Mouse (Mus musculus) spleen, adult 18-20 months (tissue): Measurements from ENCODE around the gene Pnpo.
A peak's percentile ranks its signal among the peaks of the same experiment; 100 is the strongest.

ENCODE experiments used
- DNase-seq, 2 experiments: peaks; one replicate each; pipeline ENCODE4 v3.0.0; 2022; ENCODE audit warnings: mixed read lengths in 2 of 2

Pnpo gene

DNA sequence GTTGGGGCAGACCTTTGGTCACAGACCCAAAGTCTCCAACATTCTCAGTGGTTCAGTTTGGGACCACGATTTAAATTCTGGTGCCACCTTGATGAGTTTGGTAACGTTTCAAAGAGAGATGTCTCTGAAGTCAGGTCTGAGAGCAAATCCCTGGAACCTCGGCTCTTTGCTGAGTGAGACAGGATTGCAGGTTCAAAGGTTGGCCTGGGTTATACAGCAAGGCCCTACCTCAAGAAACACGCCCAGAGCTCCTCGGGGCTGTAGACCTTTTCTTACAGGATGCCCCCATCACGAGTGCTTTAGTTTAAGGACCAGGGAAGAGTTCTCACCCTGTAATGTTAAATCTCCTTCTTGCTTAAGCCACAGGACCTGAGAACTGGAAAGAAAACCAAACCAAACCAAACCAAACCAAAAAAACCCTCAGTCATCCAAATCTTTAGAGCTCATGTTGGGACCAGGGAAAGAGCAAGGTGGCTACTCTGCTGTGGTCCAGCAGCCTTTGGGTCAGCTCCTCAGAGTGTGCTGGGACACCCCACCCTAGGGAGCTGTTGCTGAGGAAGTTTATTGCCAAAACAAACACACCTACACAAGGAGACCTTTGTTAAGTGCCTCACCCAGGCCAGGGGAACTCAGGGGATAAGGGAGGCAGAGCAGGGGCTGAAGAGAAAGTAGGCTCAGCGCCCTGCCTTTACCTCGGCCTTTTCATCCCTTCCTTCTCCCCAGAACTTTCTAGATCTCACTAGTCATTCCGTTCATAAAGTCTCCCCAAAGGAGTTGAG is 7.7 kb downstream of the Pnpo start:
- no peak for DNase-seq

DNA sequence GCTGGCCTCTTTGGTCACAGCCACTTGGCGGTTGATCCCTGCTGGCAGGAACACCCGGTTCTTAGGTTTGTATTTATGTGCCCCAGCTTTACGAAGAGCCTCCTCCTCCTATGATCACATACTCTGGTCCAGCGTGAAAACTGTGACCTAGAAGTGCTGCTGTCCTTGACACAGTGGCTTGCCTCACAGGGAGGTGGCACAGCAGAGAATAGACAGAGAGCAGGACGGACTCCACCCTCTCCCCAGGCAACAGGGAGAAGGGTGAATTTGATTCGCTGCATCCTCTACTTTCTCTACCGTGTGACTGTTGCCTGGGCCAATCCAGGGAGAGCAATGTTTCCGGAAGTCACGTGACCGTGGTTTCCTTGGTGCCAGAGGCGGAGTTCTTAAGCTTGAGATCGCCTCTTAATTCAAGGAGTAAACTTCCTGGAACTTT is 8.8 kb downstream of the Pnpo start:
- DNase-seq: no peak

DNA sequence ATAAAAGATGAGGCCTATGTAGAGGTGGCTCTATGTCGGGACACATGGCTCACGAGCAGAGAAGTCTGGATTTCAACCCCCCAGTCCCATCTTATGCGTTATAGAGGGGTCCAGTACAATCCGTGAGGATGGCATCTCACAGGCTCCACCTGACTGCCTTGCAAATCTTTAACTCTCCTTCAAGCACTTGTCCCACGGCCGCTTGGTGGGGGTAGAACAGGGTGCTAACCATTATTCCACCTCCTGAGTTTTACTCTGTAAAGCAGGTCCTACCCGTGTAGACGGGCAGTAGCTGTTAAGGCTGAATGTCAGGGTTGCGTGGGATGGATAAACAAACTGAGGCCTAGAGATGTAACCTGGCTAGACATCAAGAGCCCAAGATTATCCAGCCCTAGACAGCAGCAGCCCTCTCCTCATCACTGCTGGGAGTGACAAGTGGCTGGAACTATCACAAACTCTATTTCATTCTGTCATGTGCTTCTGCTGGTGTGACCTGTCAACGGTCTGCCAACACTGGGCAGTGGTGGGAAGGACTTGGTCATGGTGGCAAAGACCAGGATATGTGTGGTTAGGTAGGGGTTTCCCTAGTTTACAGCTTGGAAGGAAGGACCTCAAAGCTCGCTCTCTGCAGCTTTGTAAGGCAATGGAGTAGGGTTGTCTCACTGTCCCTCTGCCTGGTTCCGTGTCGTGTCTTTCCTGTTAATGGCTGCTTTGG is 10.1 kb downstream of the Pnpo start:
- no peak for DNase-seq

DNA sequence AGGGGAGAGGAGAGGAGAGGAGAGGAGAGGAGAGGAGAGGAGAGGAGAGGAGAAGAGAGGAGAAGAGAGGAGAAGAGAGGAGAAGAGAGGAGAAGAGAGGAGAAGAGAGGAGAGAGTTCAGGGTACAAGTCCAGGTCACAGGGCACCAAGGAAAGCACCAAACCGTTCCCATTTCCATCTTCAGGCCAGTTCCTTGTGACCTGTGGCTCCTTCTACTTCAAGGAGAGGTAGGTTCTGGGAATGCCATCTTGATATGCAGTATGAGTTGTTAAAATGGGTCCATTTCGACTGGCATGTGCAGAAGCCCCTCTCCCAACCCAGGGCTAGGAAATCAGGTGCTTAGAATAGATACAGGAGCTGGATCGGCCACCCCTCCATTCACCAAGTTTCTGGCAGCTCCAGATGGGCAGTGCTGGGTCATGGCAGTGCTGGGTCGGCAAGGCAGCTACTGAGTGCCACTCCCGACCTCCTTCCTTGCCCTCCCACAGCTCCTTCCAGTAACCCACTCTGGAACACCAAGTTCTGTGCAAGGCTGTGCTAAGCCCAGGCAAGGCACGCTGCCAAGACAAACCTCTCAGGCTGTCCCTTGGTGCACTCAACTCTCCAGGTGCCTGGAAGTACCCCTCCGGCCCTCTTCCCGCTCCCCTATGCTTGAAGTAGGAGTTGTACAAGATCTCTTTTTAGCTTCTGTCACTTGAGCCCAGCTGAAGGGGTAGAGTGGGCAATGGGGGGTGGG is 12.3 kb downstream of the Pnpo start:
- DNase-seq: no peak

DNA sequence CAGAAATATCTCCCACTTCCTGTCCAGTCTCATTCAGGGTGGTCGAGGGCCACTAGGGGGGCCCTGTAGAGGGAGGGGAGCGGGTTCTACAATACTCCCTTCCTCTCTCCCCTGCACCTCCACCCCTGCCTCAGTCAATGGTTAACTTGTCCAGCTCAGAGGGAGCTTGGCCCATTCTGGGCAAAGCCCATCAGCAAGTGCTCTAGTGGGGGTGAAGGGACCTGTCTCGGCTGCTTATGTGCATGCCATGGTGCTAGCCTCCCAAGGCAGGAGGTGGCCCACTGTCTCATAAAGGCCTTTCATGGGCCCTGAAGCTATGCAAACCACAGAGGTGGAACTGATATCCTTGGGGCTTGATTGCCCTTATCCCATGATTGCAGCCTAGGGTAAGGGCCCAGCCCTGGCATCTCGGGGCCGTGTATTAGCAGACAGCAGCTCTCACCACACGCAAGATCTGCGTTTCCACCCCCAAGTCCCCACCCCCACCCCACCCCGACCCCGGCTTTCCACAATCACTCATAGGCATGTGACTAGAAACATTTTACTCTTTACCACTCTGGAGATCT is 13.9 kb downstream of the Pnpo start:
- DNase-seq: no peak

DNA sequence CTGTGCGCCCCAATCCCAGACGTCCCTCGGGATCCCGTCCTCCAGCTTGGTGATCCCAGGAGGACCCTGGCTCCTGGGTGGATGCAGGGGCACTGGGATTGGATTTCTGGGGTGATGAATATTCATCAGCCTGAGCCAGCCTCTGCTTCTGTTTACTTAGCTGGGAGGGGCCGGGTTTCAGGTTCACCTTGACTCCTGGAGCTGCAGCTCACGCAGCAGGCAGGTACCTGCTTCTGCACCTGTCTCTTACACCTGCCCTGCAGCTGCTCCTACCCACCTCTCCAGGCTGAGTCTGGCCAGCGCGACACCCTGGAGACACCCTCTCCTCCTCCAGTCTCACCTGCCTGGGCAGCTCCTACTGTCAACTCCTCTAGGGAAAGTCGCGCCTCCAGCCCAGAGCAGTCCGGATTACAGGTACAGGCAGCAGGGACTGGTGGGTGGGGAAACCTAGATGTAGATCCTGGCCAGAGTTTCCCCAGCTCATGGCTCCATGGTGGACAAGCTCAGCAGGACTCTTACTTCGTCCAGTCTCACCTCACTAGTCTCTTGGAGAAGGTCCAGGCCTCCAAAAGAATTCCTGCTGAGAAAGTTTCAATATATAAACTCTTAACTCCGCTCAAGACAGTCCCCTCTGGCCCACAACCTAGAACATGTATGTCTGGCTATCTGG is 14.6 kb downstream of the Pnpo start:
- DNase-seq: no peak

DNA sequence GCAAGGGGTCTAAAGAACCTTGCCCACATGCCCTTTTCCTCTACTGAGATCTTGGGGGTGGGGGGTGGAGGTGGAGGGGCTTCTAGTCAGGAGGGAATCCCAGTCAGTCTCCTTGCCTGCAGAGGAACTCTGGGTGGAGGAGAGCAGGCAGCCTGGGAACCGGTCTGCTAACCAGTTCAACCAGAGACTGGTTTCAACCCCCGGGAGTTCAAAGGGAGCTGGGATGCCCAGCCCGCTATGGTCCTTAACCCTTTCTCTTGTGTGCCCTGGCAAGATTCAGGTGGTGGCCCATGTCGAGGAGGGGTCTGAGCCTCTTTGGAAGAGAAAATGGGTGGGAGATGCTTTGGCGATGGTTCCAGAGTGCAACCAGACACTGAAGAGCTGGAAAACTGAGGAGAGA is 15.1 kb downstream of the Pnpo start:
- DNase-seq: no peak

DNA sequence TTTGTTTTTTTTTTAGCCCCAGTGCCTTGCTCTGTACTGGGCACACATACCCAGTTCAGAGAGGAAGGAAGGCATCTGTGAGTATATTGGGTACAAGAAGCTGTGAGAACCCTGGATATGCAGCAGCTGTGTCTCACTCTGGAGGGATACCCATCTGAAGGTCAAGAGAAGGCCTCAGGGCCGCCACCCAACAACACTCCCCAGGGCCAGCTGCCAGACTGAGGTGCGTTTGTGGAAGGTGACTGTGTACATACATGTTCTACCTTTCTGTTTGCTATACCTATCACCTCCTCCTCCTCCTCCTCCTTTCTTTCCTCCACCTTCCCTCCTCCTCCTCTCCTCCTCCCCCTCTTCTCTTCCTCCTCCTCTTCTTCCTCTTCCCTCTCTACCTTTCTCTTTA is 15.7 kb downstream of the Pnpo start, which contains the start of gene Prr15l:
Prr15l (plus strand) TSS at position 17 of the 400 bp plus-strand sequence.
- no peak for DNase-seq

DNA sequence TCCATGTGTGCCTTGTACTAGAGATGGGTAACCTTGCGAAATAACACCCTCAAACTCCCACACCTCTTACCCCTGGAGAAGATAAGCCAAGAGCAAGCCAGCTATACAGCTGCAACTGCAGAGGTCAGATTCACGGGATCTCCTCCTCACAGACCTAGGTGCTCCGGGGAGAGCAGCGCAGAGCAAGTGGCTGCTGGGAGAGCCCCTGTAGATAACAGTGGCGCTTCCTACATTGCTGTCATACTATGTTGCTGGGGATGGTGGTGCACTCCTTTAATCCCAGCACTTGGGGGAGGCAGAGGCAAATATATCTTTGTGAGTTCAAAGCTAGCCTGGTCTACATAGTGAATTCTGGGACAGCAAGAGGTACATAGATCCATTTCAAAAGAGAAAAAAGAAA is 17.2 kb downstream of the Pnpo start:
- DNase-seq: no peak

DNA sequence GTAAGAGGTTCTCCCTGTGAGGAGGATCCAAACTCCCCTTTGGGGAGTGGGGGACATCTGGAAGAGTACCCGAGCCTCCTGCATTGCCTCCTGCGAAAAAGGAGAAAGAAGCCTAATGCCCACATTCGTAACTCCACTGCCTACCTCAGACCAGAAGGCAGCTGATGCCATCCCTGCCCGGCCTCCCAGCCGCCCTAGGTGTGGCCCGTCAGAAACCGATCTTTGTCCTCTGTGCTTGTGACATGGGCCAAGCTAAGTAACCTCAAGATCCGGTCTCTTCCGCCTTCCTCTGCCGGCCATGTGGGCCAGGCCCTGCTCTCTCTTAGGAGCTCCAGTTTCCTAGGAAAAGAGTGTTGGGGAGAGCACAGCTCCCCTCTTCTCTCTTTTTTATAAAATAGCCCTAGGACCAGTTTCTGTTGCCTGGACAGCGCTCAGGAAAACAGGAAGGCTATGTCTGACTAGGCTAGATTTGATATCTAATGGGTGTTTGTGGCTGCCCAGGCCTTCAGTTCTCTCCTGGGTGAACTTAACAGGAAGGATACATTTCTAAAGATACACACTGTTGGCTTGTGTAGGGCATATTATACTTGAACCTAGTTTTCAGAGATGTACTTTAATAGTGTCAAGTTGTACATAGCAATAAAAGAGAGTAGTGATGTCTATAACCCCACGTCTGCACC is 18.2 kb downstream of the Pnpo start:
- no peak for DNase-seq

DNA sequence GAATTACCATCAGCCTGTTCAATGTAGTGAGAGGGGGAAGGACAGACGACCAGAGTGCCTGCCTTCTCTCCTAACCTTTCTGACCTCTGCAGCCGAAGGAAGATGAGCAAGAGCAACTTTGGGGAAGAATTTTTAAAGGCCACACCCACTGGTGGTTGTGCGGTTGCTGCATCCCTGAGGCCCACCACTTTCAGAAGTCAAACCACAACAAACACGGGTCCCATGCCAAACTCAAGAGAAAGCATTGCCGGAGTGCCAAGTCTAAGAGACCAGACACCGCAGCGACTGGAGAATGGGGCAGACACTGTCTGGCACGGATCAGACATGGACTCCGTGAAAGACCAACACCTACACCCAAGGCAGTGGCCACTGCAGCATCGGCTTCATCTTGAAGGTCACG is 18.9 kb downstream of the Pnpo start:
- DNase-seq: no peak

DNA sequence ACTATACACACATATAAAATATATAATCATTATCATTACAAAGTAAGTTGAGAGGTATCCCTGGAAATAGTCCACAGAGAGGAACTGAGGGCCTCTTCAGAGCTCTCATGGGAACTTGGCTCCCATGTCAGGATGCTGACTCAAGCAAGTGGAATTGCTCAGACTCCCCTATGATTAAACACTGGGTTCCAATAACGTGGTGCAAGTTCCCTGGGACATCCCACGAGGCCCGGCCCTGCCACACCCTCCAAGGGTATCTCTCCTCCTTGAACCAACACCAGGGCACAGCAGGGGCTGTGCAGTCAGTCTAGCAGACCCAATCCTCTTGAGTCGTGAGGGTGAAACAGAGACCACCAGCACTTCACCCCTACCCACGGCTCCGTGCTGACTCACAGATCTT is 24.8 kb downstream of the Pnpo start:
- no peak for DNase-seq

DNA sequence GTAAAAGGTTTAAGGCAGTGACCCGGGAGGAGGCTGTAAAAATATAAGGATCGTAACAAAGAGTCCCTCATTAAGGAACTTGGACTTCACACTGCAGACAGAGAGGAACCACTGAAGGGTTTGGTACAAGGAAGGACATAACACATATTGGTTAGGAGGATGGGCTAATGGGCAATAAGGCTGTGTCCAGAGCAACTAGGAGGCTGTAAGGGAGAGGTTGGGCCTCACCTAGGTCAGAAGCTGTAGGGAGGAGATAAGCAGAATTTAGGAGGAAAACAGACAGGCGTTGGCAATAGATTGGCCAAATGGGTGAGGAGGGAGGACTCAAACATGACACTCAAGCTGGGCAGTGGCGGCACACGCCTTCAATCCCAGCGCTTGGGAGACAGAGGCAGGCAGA is 26.4 kb downstream of the Pnpo start:
- DNase-seq: no peak

DNA sequence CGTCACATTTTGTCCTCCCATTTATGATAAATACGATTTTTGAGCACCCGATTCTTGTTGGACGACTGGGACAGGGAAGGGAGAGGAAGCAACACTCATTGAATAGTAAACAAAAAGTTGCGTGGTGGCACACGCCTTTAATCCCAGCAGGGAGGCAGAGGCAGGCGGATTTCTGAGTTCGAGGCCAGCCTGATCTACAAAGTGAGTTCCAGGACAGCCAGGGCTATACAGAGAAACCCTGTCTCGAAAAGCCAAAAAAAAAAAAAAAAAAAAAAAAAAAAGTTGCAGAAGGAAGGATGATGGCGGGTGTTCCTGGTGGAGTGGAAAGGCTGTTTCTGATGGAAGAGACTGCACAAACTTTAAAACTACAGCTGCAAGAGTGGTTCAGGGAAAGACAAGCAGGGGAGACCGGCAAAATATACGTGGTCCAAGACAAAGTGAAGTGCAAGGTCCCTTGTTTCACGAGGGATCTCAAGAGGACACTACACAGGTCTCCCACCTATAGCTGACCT is 26.8 kb downstream of the Pnpo start:
- DNase-seq: no peak

DNA sequence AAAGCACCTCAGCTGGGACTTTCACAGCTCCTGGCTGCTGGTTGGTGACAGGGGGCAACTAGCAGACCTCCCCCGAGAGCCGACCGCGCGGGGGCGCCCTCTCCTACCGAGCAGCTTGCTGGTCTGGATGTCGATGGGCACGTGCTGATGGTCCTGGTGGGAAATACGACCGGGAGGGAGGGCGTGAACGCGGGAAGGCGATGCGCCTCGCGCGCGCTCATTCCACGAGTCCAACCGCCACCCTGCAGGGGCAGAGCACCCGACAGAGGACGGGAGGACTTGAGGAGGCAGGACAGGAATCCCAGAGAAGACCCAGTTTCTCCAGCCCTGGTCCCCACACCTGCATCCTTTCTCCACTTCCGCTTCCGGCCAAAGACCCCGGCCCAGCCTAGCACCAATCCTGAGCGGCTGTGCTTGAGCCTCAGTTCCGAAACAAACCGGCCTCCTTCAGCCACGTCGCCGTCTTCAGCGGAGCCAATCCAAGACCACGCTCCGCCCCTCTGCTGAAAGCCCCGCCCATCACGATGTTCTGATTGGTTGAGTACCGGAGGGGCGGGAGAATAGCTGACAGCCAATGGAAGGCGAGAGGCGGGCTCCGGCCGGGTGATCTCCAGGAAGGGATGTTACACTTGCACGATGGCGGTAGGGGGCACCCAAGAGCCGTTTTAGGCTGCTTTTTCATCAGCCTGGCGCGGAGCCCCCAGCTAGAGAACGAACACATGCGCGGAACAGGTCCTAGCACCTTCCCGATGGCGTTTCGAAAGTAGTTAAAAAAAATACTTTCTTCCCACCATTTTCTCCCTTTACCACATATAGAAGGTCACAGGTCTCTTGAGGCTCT is 27.5 kb downstream of the Pnpo start, which contains the start of gene Cdk5rap3:
Cdk5rap3 (minus strand) TSS at position 453 of the 841 bp plus-strand sequence.
- peak; percentile 99 to 100 for DNase-seq

DNA sequence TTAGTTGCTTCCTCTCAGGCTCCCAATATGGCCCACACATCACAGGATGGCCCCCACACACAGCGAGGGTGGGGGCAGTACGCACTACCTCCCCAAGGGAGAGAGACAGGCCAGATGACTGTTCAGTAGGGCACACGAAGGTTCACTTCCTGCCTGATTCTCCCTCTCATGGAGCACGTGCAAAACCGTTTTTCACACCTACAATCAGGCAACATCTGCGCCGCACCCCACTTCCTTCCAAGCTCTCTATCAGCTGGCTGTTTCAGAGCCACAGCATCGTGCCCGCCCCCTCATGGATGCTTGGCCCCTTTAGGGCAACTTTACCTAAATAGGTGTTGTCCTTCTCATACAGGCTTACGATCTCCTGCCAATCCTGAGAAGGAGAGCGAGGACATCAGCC is 31.1 kb downstream of the Pnpo start:
- DNase-seq: no peak

DNA sequence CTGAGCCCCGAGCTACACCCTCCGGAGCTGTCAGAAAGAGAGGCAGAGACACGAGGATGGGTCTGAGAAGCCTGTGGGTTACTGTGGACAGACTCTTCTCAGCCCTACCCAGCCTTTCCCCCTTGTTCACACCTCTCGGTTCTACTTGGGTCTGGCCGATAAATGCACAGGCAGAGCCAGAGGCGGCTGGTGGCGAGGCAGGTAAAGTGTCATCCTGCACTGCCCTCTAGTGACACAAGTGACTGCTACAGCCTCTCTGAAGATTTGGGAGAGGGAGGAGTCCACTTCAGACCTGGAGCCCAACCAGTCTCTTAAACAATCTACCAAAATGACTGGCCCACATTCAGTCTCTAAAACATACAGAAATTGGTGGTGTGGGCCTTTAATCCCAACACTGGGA is 33.8 kb downstream of the Pnpo start:
- peak; percentile 40 to 61 for DNase-seq

DNA sequence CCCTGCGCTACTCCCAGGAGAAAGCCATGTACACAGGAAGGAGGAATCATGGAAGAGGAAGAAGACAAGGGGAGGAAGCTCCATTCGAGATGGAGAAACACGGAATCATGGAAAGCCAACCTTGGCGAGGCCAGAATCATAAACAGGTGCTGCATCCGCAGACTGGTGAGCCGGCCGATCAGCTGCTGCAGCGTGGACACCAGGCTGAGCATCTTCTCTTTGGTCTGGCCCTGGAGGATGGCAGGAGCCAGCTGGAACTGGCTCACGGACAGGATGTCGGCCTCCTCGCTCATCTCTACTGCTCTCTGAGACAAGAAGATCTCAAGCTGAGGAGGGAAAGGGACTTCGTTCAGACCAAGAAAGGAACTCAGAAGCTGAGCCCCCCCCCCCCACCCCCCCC is 35.2 kb downstream of the Pnpo start:
- no peak for DNase-seq

DNA sequence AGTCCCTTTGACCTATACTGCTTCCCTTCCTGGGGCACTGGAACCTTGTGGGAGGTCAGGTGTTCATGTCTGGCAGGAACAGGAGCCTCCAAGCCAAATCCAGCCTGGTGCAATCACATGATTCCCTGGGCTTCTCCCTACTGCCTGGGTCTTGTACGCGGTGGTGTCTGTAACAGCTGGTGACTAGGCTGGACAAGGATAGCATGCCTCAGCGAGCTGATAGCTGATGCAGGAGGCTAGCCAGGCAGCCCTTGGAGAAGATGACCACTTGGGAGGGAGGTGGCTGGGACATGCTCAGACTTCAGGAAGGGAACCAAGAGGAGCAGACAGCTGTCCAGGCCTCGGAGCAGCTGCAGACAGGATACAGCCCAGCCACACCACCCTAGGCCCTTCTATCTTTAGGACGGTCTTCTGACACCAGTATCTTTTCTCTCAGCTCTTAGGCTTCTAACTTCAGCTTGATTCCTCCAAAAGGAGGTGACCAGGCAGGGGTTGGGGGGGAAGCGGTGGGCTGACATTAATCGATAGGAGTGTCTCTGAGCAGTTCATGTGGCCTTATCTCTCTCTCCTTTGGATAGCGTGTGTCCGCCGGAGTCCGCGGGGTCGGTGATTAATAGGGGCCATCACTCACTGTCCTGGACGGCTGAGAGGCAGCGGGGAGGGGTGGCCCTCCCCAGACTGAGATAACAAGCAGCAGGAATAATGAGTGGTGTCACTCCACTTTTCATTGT is 37.2 kb downstream of the Pnpo start:
- DNase-seq: no peak
